Mouse (Mus musculus) forebrain, embryonic 15.5 days (tissue): ENCODE results near the gene Klf11. TPM values are rescaled to one million over a fixed set of nuclear protein-coding genes. Genes with fewer than 3 reads are reported as not detected.

Experiments
- ATAC-seq: fragments of 200-750 bp; cut with Nextera tagmentation; replicated peaks from 2 replicates; pipeline ENCODE4 v1.8.0; 2017; ENCODE audit warnings: mild to moderate bottlenecking, moderate TSS enrichment, moderate library complexity
- H3K27ac ChIP-seq: fragments of 300-500 bp; sonication (generic); replicated peaks from 2 replicates; pipeline ENCODE4 v1.5.1; 2015; ENCODE audit warnings: mild to moderate bottlenecking, inconsistent platforms
- H3K27me3 ChIP-seq: fragments of 300-500 bp; sonication (generic); 2 replicates; pipeline ENCODE4 v1.6.1; 2015; ENCODE audit warnings: inconsistent platforms
- H3K36me3 ChIP-seq: fragments of 300-500 bp; sonication (generic); 2 replicates; pipeline ENCODE4 v1.6.1; 2015; ENCODE audit warnings: mild to moderate bottlenecking, inconsistent platforms
- H3K4me1 ChIP-seq: fragments of 300-500 bp; sonication (generic); 2 replicates; pipeline ENCODE4 v1.6.1; 2015; ENCODE audit warnings: inconsistent platforms
- H3K4me2 ChIP-seq: fragments of 300-500 bp; sonication (generic); replicated peaks from 2 replicates; pipeline ENCODE4 v1.6.1; 2015; ENCODE audit warnings: mild to moderate bottlenecking, inconsistent platforms
- H3K4me3 ChIP-seq: fragments of 300-500 bp; sonication (generic); 2 replicates; pipeline ENCODE4 v1.5.1; 2015; ENCODE audit warnings: mild to moderate bottlenecking, inconsistent platforms
- H3K9ac ChIP-seq: fragments of 300-500 bp; sonication (generic); replicated peaks from 2 replicates; pipeline ENCODE4 v1.6.1; 2015; ENCODE audit warnings: mild to moderate bottlenecking, inconsistent platforms
- H3K9me3 ChIP-seq: fragments of 300-500 bp; sonication (generic); 2 replicates; pipeline ENCODE4 v1.6.1; 2016; ENCODE audit warnings: inconsistent platforms
- WGBS: fragments of 180-500 bp; shearing (Covaris S2); methylation state at CpG from one replicate; pipeline ENCODE4 v1.1.7; 2015; ENCODE audit warnings: mixed read lengths; 5-methylcytosine and 5-hydroxymethylcytosine counted together
- polyA plus RNA-seq: library from polyadenylated mRNA; unstranded; fragments of >200 nt; fragmentation: Nextera tagmentation; extraction: Ambion mirVana; gene quantifications from 2 replicates; pipeline ENCODE4 v1.2.1, GENCODE M21; 2015

The Klf11 gene
- polyA plus RNA-seq = 16.6 and 17.7 TPM in 2 replicates

DNA sequence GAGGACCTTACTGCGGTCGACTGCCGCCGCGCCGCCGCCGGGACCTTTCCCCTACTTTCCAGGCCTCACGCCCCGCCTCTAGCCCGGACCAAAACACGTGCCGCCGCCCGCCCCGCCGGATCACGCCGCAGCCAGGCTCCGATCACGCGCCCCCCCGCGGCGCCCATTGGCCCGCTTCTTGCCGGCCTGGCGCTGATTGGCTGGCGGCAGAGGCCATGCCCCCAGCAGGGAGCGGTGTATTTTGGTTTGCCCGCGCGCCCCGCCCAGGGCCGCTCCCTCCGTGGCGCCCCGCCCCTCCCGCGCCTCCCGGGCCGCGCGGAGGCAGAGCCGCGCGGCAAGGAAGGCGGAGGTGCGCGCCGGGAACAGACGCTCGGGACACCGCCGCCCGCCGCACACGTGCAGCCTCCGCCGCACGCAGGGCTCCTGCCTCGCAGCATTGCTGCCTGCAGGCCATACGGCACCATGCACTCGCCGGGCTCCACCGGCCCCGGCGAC is at the start of gene Klf11:
Gene Klf11 (plus strand): TSS at position 212 of the 495 bp plus-strand sequence.
- ATAC-seq = peak; percentile 91
- WGBS = under 1% methylated on average over 61 of the region's 68 CpGs
- H3K27me3 ChIP-seq = no peaks in the 10 kb centered on the region

DNA sequence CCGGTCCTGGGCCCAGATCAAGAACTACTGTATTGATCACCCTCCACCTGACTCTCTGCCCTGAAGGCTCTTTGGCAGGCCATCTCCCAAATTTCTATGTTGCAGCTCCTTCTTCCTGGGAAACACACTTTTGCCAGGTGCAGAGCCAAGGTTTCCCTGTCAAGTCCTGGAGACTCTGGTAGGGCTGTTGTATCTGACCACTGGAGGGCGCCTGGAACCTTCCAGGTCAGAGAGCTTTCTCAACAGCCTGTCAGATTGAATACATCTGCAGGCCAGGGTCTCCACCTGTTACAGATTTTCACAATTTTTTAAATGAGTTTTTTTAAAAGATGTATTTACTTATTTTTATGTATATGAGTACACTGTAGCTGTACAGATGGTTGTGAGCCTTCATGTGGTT is 47.8 kb upstream of the Klf11 start:
- Histone ChIP-seq H3K9ac (no peak overlapping the region), H3K4me2 (no peak overlapping the region), H3K27me3 (no peaks in the 10 kb centered on the region), H3K9me3 (no peaks in the 10 kb centered on the region), H3K27ac (no peak overlapping the region), H3K4me3 (no peak overlapping the region), H3K36me3 (no peaks in the 10 kb centered on the region), H3K4me1 (peaks cover 4% of the 10 kb centered on the region; the same call in 1 of the 2 replicates)
- 42% methylated on average over 2 of the region's 2 CpGs for WGBS
- 0 out of 2 replicates have a peak, but pooled peaks have one; percentile 32 for ATAC-seq

More for the DNA sequence above, at the start of gene Klf11:
- H3K4me3 ChIP-seq = peak within 1 kb of the TSS; percentile 78
- H3K4me2 ChIP-seq = peak within 1 kb of the TSS; percentile 76
- H3K27ac ChIP-seq = peak within 1 kb of the TSS; percentile 93
- H3K36me3 ChIP-seq = peaks cover 19% of the 10 kb centered on the region
- H3K4me1 ChIP-seq = peaks cover 24% of the 10 kb centered on the region
- H3K9ac ChIP-seq = peak within 1 kb of the TSS; percentile 86
- no peaks in the 10 kb centered on the region for H3K9me3 ChIP-seq

DNA sequence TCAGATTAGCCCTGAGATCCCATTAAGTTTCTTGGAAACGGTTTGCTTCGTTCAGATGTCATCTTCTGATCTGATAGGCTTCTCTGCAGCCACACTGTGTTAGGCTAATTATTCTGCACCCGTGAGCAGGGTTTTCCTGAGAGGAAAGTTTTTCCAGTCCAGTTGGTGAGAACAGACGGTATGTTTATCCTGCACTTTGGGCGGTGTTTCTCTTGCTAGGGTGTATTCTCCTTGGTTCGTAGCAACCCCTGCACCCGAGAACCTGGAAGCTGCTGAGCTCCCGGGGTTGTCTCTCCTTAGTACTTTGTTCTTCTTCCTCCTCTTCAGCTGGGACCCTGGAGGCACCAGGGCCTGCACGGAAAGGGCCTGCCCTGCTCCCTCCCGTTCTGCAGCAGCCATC is 44.9 kb upstream of the Klf11 start:
- Histone ChIP-seq H3K4me1 (peaks cover 4% of the 10 kb centered on the region; the same call in 1 of the 2 replicates), H3K27ac (no peak overlapping the region), H3K4me2 (no peak overlapping the region), H3K9ac (no peak overlapping the region), H3K4me3 (no peak overlapping the region), H3K27me3 (no peaks in the 10 kb centered on the region), H3K36me3 (no peaks in the 10 kb centered on the region), H3K9me3 (no peaks in the 10 kb centered on the region)
- WGBS = 31% methylated on average over 10 of the region's 10 CpGs
- ATAC-seq = no peak

- no peaks in the 10 kb centered on the region for H3K4me1 ChIP-seq
- H3K36me3 ChIP-seq = no peaks in the 10 kb centered on the region
- ATAC-seq = no peak
- WGBS = 78% methylated on average over 6 of the region's 6 CpGs
- H3K27ac ChIP-seq = no peak overlapping the region
- no peaks in the 10 kb centered on the region for H3K27me3 ChIP-seq
- H3K4me2 ChIP-seq = no peak overlapping the region
- no peak overlapping the region for H3K9ac ChIP-seq
- no peaks in the 10 kb centered on the region for H3K9me3 ChIP-seq
- no peak overlapping the region for H3K4me3 ChIP-seq
Observed at GRCm38 (mm10) chr12:24612591-24612990, 38.5 kb upstream of the Klf11 start.

- WGBS = 82% methylated on average over 17 of the region's 17 CpGs
- no peak overlapping the region for H3K9ac ChIP-seq
- H3K4me2 ChIP-seq = no peak overlapping the region
- H3K4me1 ChIP-seq = no peaks in the 10 kb centered on the region
- no peaks in the 10 kb centered on the region for H3K36me3 ChIP-seq
- ATAC-seq = no peak
- H3K4me3 ChIP-seq = no peak overlapping the region
- no peaks in the 10 kb centered on the region for H3K27me3 ChIP-seq
- no peak overlapping the region for H3K27ac ChIP-seq
- no peaks in the 10 kb centered on the region for H3K9me3 ChIP-seq
Observed at GRCm38 (mm10) chr12:24614452-24615075, 36.5 kb upstream of the Klf11 start.

- Histone ChIP-seq H3K4me1 (no peaks in the 10 kb centered on the region), H3K36me3 (no peaks in the 10 kb centered on the region), H3K27me3 (no peaks in the 10 kb centered on the region), H3K4me2 (no peak overlapping the region), H3K9ac (no peak overlapping the region), H3K27ac (no peak overlapping the region), H3K4me3 (no peak overlapping the region), H3K9me3 (no peaks in the 10 kb centered on the region)
- ATAC-seq = no peak
- 87% methylated on average over 3 of the region's 3 CpGs for WGBS
Observed at GRCm38 (mm10) chr12:24615140-24615539, 35.9 kb upstream of the Klf11 start.

GRCm38 (mm10) chr12:24619436-24619835 is 31.6 kb upstream of the Klf11 start:
- no peak overlapping the region for H3K27ac ChIP-seq
- H3K4me2 ChIP-seq = no peak overlapping the region
- no peak for ATAC-seq
- H3K9me3 ChIP-seq = no peaks in the 10 kb centered on the region
- H3K4me3 ChIP-seq = no peak overlapping the region
- 89% methylated on average over 4 of the region's 4 CpGs for WGBS
- H3K4me1 ChIP-seq = no peaks in the 10 kb centered on the region
- no peak overlapping the region for H3K9ac ChIP-seq
- H3K36me3 ChIP-seq = no peaks in the 10 kb centered on the region
- no peaks in the 10 kb centered on the region for H3K27me3 ChIP-seq

DNA sequence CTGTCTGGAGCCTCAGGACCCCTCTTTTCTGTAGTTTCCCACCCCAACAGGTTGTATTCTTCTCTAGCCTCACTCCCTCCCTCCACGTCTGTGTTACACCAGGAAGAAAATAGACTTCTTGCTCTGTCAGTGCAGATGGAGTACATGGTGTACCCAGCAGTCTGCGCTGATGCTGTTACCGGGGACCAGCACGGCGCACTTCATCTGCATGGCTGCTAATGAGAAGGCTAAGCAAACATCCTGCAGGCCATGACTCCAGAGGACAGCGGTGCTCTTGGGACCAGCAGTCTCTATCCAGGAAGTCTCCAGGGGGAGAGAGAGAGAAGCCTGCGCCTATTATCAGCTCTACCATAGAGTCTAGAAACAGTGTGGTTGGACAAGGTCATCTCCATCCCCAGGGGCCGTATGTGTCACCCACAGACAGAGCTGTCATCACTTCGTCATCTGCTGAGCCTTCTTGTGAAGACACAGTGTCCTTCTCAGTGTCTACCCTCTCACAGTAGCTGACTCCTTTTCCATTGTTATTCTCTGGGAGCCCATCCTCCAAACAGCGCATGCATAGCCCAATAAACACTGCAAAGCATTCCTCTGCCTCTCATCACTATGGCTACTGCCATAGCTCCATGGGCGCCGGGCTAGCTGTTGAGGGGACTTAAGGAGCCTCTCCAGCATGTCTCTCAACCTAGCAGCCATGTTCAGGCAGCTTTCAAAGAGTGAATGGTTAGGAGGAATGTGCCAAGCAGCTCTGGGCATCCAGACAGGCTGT is 27.4 kb upstream of the Klf11 start:
- H3K4me3 ChIP-seq = no peak overlapping the region
- no peak overlapping the region for H3K9ac ChIP-seq
- no peak for ATAC-seq
- no peaks in the 10 kb centered on the region for H3K27me3 ChIP-seq
- no peaks in the 10 kb centered on the region for H3K4me1 ChIP-seq
- no peak overlapping the region for H3K4me2 ChIP-seq
- WGBS = 76% methylated on average over 12 of the region's 12 CpGs
- no peak overlapping the region for H3K27ac ChIP-seq
- H3K36me3 ChIP-seq = no peaks in the 10 kb centered on the region
- H3K9me3 ChIP-seq = no peaks in the 10 kb centered on the region

DNA sequence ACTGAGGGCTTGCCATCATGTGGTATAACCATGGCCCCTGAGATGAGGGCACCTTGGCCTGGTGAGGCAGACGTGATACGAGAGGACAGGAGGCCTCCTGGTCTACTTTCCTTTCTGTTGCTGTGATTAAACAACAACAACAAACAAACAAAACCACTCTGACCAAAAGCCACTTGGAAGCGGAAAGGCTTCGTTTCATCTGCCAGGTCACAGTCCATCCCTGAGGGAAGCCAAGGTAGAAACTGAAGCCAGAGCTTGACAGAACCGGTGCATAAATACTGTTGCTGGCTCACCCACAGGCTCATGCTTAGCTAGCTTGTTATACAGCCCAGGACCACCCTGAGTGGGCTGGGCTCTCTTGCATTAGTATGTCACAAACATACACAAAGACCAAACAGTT is 24.7 kb upstream of the Klf11 start:
- no peak overlapping the region for H3K27ac ChIP-seq
- no peak overlapping the region for H3K4me3 ChIP-seq
- H3K4me1 ChIP-seq = no peaks in the 10 kb centered on the region
- H3K9me3 ChIP-seq = no peaks in the 10 kb centered on the region
- no peak for ATAC-seq
- no peaks in the 10 kb centered on the region for H3K36me3 ChIP-seq
- no peak overlapping the region for H3K9ac ChIP-seq
- H3K4me2 ChIP-seq = no peak overlapping the region
- no peaks in the 10 kb centered on the region for H3K27me3 ChIP-seq
- WGBS = 87% methylated on average over 5 of the region's 5 CpGs

- no peaks in the 10 kb centered on the region for H3K27me3 ChIP-seq
- no peaks in the 10 kb centered on the region for H3K9me3 ChIP-seq
- H3K4me3 ChIP-seq = no peak overlapping the region
- WGBS = 75% methylated on average over 3 of the region's 3 CpGs
- no peak overlapping the region for H3K27ac ChIP-seq
- H3K4me1 ChIP-seq = no peaks in the 10 kb centered on the region
- H3K36me3 ChIP-seq = no peaks in the 10 kb centered on the region
- no peak for ATAC-seq
- no peak overlapping the region for H3K4me2 ChIP-seq
- H3K9ac ChIP-seq = no peak overlapping the region
Observed at GRCm38 (mm10) chr12:24627215-24627614, 23.9 kb upstream of the Klf11 start.

DNA sequence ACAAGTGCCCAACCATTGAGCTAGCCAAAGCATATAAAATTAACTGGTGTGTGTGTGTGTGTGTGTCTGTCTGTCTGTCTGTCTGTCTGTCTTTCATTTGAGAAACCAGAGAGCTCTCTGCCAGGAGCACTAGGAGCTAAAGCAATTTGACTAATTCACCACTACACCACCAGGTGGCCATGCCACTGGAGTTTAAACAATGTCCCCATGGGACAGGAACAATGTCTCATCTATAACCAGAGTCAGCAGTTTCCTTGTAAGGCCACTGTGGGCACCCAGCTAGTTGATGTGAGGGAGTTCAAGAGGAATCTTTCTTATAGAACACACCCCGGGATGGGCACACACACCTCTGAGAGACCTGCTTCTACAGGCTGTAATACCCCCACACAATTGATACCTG is 20.9 kb upstream of the Klf11 start:
- H3K4me3 ChIP-seq = no peak overlapping the region
- no peak for ATAC-seq
- H3K9me3 ChIP-seq = no peaks in the 10 kb centered on the region
- H3K36me3 ChIP-seq = no peaks in the 10 kb centered on the region
- no peak overlapping the region for H3K9ac ChIP-seq
- WGBS = 79% methylated on average over 1 of the region's 1 CpGs
- H3K27ac ChIP-seq = no peak overlapping the region
- no peak overlapping the region for H3K4me2 ChIP-seq
- no peaks in the 10 kb centered on the region for H3K27me3 ChIP-seq
- H3K4me1 ChIP-seq = no peaks in the 10 kb centered on the region

- H3K9ac ChIP-seq = no peak overlapping the region
- no peak for ATAC-seq
- H3K4me1 ChIP-seq = no peaks in the 10 kb centered on the region
- H3K9me3 ChIP-seq = no peaks in the 10 kb centered on the region
- H3K4me2 ChIP-seq = no peak overlapping the region
- 65% methylated on average over 4 of the region's 4 CpGs for WGBS
- no peaks in the 10 kb centered on the region for H3K27me3 ChIP-seq
- H3K4me3 ChIP-seq = no peak overlapping the region
- H3K27ac ChIP-seq = no peak overlapping the region
- no peaks in the 10 kb centered on the region for H3K36me3 ChIP-seq
Observed at GRCm38 (mm10) chr12:24632404-24632803, 18.7 kb upstream of the Klf11 start.
